Mouse (Mus musculus): Measurements from ENCODE around the gene Calr4. TPM values are rescaled to one million over a fixed set of nuclear protein-coding genes. Genes with fewer than 3 reads are reported as not detected.

The Calr4 gene
- total and polyA plus RNA-seq, 2 experiments from 2014 or later = 0.41 to 0.77 TPM

GRCm38 (mm10) chr4:109225606-109226005 is 8.7 kb upstream of the Calr4 start:
- no peaks in the 10 kb centered on the region for H3K36me3 ChIP-seq (ENCODE audit: insufficient read depth, low read length)
- H3K4me3 ChIP-seq (ENCODE audit: low read depth, low read length) = no peak overlapping the region
- no peak overlapping the region for H3K9ac ChIP-seq (replicated peaks; ENCODE audit: low read length, poor library complexity, severe bottlenecking)
- WGBS = 53% methylated on average over 6 of the region's 6 CpGs
- ATAC-seq (ENCODE audit: low FRiP score) (peak; percentile 59), DNase-seq (ENCODE audit: low spot score) (peak; percentile 17)
- H3K27ac ChIP-seq (ENCODE audit: low read depth, low read length) = peak overlapping the region; percentile 43; the same call in 1 of the 2 replicates
- H3K4me2 ChIP-seq (ENCODE audit: low read depth, low read length, poor library complexity, severe bottlenecking) = no peak overlapping the region
- no peak for TF ChIP-seq CTCF (IDR thresholded peaks at IDR 0.05)
- H3K27me3 ChIP-seq (ENCODE audit: insufficient read depth, low read length) = no peaks in the 10 kb centered on the region
- H3K4me1 ChIP-seq (ENCODE audit: insufficient read depth, low read length) = 0 out of 2 replicates have a peak, but pooled peaks cover 2% of the 10 kb centered on the region
- no peaks in the 10 kb centered on the region for H3K9me3 ChIP-seq (ENCODE audit: low read length)

- Histone ChIP-seq H3K4me3 (ENCODE audit: low read depth, low read length) (no peak overlapping the region), H3K4me2 (ENCODE audit: low read depth, low read length, poor library complexity, severe bottlenecking) (no peak overlapping the region), H3K27ac (ENCODE audit: low read depth, low read length) (no peak overlapping the region), H3K9me3 (ENCODE audit: low read length) (no peaks in the 10 kb centered on the region), H3K4me1 (ENCODE audit: insufficient read depth, low read length) (0 out of 2 replicates have a peak, but pooled peaks cover 2% of the 10 kb centered on the region), H3K27me3 (ENCODE audit: insufficient read depth, low read length) (no peaks in the 10 kb centered on the region), H3K9ac (replicated peaks; ENCODE audit: low read length, poor library complexity, severe bottlenecking) (no peak overlapping the region), H3K36me3 (ENCODE audit: insufficient read depth, low read length) (no peaks in the 10 kb centered on the region)
- no peak for ATAC-seq (ENCODE audit: low FRiP score)
- WGBS = 65% methylated on average over 5 of the region's 5 CpGs
- no peak for DNase-seq (ENCODE audit: low spot score)
- TF ChIP-seq CTCF (IDR thresholded peaks at IDR 0.05) = no peak
These were observed 8.2 kb upstream of the Calr4 start for GRCm38 (mm10) chr4:109226071-109226470.

- 64% methylated on average over 7 of the region's 7 CpGs for WGBS
- H3K27ac ChIP-seq (ENCODE audit: low read depth, low read length) = no peak overlapping the region
- H3K36me3 ChIP-seq (ENCODE audit: insufficient read depth, low read length) = no peaks in the 10 kb centered on the region
- no peaks in the 10 kb centered on the region for H3K9me3 ChIP-seq (ENCODE audit: low read length)
- no peak overlapping the region for H3K4me2 ChIP-seq (ENCODE audit: low read depth, low read length, poor library complexity, severe bottlenecking)
- H3K9ac ChIP-seq (replicated peaks; ENCODE audit: low read length, poor library complexity, severe bottlenecking) = no peak overlapping the region
- no peak overlapping the region for H3K4me3 ChIP-seq (ENCODE audit: low read depth, low read length)
- 0 out of 2 replicates have a peak, but pooled peaks cover 2% of the 10 kb centered on the region for H3K4me1 ChIP-seq (ENCODE audit: insufficient read depth, low read length)
- ATAC-seq (ENCODE audit: low FRiP score) = no peak
- TF ChIP-seq CTCF (IDR thresholded peaks at IDR 0.05) = no peak
- no peaks in the 10 kb centered on the region for H3K27me3 ChIP-seq (ENCODE audit: insufficient read depth, low read length)
- DNase-seq (ENCODE audit: low spot score) = no peak
These were observed 4.5 kb upstream of the Calr4 start for GRCm38 (mm10) chr4:109229766-109230279.

- ATAC-seq (ENCODE audit: low FRiP score) (no peak), DNase-seq (ENCODE audit: low spot score) (peak; percentile 69)
- no peaks in the 10 kb centered on the region for H3K27me3 ChIP-seq (ENCODE audit: insufficient read depth, low read length)
- no peak overlapping the region for H3K4me3 ChIP-seq (ENCODE audit: low read depth, low read length)
- H3K9me3 ChIP-seq (ENCODE audit: low read length) = no peaks in the 10 kb centered on the region
- H3K4me2 ChIP-seq (ENCODE audit: low read depth, low read length, poor library complexity, severe bottlenecking) = no peak overlapping the region
- H3K27ac ChIP-seq (ENCODE audit: low read depth, low read length) = no peak overlapping the region
- H3K36me3 ChIP-seq (ENCODE audit: insufficient read depth, low read length) = no peaks in the 10 kb centered on the region
- no peaks in the 10 kb centered on the region for H3K4me1 ChIP-seq (ENCODE audit: insufficient read depth, low read length)
- H3K9ac ChIP-seq (replicated peaks; ENCODE audit: low read length, poor library complexity, severe bottlenecking) = no peak overlapping the region
- no peak for TF ChIP-seq CTCF (IDR thresholded peaks at IDR 0.05)
- WGBS = 63% methylated on average over 9 of the region's 9 CpGs
These were observed 593 bp downstream of the Calr4 start for GRCm38 (mm10) chr4:109234806-109235350.

- Histone ChIP-seq H3K36me3 (ENCODE audit: insufficient read depth, low read length) (no peaks in the 10 kb centered on the region), H3K4me1 (ENCODE audit: insufficient read depth, low read length) (no peaks in the 10 kb centered on the region), H3K9ac (replicated peaks; ENCODE audit: low read length, poor library complexity, severe bottlenecking) (no peak overlapping the region), H3K27me3 (ENCODE audit: insufficient read depth, low read length) (no peaks in the 10 kb centered on the region), H3K4me3 (ENCODE audit: low read depth, low read length) (no peak overlapping the region), H3K9me3 (ENCODE audit: low read length) (no peaks in the 10 kb centered on the region), H3K4me2 (ENCODE audit: low read depth, low read length, poor library complexity, severe bottlenecking) (no peak overlapping the region), H3K27ac (ENCODE audit: low read depth, low read length) (no peak overlapping the region)
- no peak for ATAC-seq (ENCODE audit: low FRiP score)
- WGBS = 48% methylated on average over 7 of the region's 7 CpGs
- peak; percentile 40 for DNase-seq (ENCODE audit: low spot score)
- no peak for TF ChIP-seq CTCF (IDR thresholded peaks at IDR 0.05)
These were observed 2.0 kb downstream of the Calr4 start for GRCm38 (mm10) chr4:109236186-109236879.
